Mouse (Mus musculus): ENCODE results near the gene Xbp1. TPM values are rescaled to one million over a fixed set of nuclear protein-coding genes. Genes with fewer than 3 reads are reported as not detected.

Xbp1 gene
- polyA plus RNA-seq, 1 experiment from 2014 or later: 189 TPM

DNA sequence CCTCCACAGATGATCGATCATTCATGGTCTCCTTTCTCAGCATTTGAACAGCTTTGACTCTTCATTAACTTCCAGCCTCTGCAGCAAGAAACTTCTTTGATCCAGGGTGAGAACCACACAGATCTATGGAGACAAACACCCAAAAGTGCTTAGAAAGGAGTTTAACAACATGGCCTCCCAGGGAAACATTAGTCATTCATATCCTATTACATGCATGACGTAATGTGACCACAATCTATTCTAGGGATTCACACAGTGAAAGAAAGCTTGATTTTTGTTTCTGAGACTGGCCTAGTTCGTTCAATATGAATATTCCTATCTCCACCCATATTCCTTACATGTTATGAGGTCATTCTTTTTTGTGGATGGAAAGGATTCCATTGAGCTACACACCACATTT lies 45.1 kb downstream of the Xbp1 start:
- Histone ChIP-seq H3K27me3 (no peaks in the 10 kb centered on the region), H3K4me3 (replicated peaks) (no peak overlapping the region), H3K4me2 (no peak overlapping the region), H3K9me3 (replicated peaks) (no peaks in the 10 kb centered on the region), H3K4me1 (no peaks in the 10 kb centered on the region), H3K27ac (no peak overlapping the region), H3K9ac (no peak overlapping the region), H3K36me3 (no peaks in the 10 kb centered on the region)
- ATAC-seq (replicated peaks; ENCODE audit: low FRiP score): no peak
- WGBS: 76% methylated on average over 3 of the region's 3 CpGs

DNA sequence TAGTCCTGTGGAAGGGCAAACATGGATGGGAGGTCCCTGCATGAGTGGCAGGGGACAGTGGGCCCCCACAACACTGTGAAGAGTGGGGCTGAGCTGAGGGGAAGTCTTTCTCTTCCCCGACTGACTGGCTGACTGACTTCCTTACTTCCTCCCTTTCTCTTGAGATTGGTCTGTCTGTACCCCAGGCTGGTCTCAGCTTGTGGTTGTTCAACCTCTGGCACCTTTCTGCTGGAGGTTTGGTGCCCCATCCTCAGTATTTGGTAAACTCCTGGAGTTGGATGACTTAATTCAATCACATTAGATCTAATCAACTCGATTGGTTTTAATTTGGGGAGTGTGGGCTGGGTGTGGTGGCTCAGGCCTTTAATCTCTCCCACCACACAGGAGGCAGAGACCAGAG lies 46.0 kb downstream of the Xbp1 start:
- no peak overlapping the region for H3K4me2 ChIP-seq
- no peak for ATAC-seq (replicated peaks; ENCODE audit: low FRiP score)
- no peak overlapping the region for H3K27ac ChIP-seq
- no peaks in the 10 kb centered on the region for H3K27me3 ChIP-seq
- H3K9me3 ChIP-seq (replicated peaks): no peaks in the 10 kb centered on the region
- no peak overlapping the region for H3K4me3 ChIP-seq (replicated peaks)
- WGBS: 64% methylated on average over 2 of the region's 2 CpGs
- H3K9ac ChIP-seq: no peak overlapping the region
- no peaks in the 10 kb centered on the region for H3K36me3 ChIP-seq
- no peaks in the 10 kb centered on the region for H3K4me1 ChIP-seq

DNA sequence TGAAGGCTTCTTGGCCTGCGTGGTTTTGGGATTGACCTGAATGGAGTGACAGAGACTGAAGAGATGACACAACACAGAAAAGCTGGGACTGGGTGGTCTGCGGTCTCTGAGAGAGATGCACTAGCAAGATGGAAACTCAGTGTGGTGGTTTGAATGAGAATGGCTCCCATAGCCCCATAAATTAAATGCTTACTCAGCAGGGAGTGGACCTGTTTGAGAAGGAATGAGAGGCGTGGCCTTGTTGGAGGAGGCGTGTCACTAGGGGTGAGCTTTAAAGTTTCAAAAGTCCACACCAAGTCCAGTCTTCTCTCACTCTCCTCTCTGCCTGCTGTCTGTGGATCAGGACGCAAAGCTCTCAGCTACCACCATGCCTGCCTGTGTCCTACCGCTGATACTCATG lies 47.2 kb downstream of the Xbp1 start:
- Histone ChIP-seq H3K4me2 (no peak overlapping the region), H3K27me3 (no peaks in the 10 kb centered on the region), H3K9me3 (replicated peaks) (no peaks in the 10 kb centered on the region), H3K9ac (no peak overlapping the region), H3K36me3 (no peaks in the 10 kb centered on the region), H3K4me1 (no peaks in the 10 kb centered on the region), H3K4me3 (replicated peaks) (no peak overlapping the region), H3K27ac (no peak overlapping the region)
- WGBS: 97% methylated on average over 6 of the region's 6 CpGs
- no peak for ATAC-seq (replicated peaks; ENCODE audit: low FRiP score)

- H3K9ac ChIP-seq: no peak overlapping the region
- no peaks in the 10 kb centered on the region for H3K27me3 ChIP-seq
- no peak overlapping the region for H3K4me2 ChIP-seq
- H3K27ac ChIP-seq: no peak overlapping the region
- WGBS: 86% methylated on average over 5 of the region's 5 CpGs
- H3K4me3 ChIP-seq (replicated peaks): no peak overlapping the region
- ATAC-seq (replicated peaks; ENCODE audit: low FRiP score): no peak
- H3K9me3 ChIP-seq (replicated peaks): no peaks in the 10 kb centered on the region
- no peaks in the 10 kb centered on the region for H3K36me3 ChIP-seq
- H3K4me1 ChIP-seq: no peaks in the 10 kb centered on the region
Observed at GRCm38 (mm10) chr11:5568082-5568481, 47.6 kb downstream of the Xbp1 start.

- no peaks in the 10 kb centered on the region for H3K27me3 ChIP-seq
- H3K4me2 ChIP-seq: no peak within 1 kb of the TSS
- no peaks in the 10 kb centered on the region for H3K9me3 ChIP-seq (replicated peaks)
- H3K9ac ChIP-seq: no peak within 1 kb of the TSS
- no peak for ATAC-seq (replicated peaks; ENCODE audit: low FRiP score)
- no peaks in the 10 kb centered on the region for H3K4me1 ChIP-seq
- H3K4me3 ChIP-seq (replicated peaks): no peak within 1 kb of the TSS
- H3K36me3 ChIP-seq: no peaks in the 10 kb centered on the region
- 85% methylated on average over 12 of the region's 12 CpGs for WGBS
- no peak within 1 kb of the TSS for H3K27ac ChIP-seq
Observed at GRCm38 (mm10) chr11:5569474-5569873, 49.0 kb downstream of the Xbp1 start, which contains the start of gene Ankrd36. Gene Ankrd36 (plus strand): TSS chr11:5569684.

GRCm38 (mm10) chr11:5571856-5572255 lies 51.4 kb downstream of the Xbp1 start:
- Histone ChIP-seq H3K36me3 (no peaks in the 10 kb centered on the region), H3K4me3 (replicated peaks) (no peak overlapping the region), H3K4me2 (no peak overlapping the region), H3K9ac (no peak overlapping the region), H3K9me3 (replicated peaks) (no peaks in the 10 kb centered on the region), H3K27me3 (no peaks in the 10 kb centered on the region), H3K27ac (no peak overlapping the region), H3K4me1 (no peaks in the 10 kb centered on the region)
- 90% methylated on average over 4 of the region's 4 CpGs for WGBS
- ATAC-seq (replicated peaks; ENCODE audit: low FRiP score): no peak

GRCm38 (mm10) chr11:5573821-5574220 lies 53.4 kb downstream of the Xbp1 start:
- H3K9ac ChIP-seq: no peak overlapping the region
- H3K4me3 ChIP-seq (replicated peaks): no peak overlapping the region
- no peaks in the 10 kb centered on the region for H3K27me3 ChIP-seq
- WGBS: 75% methylated on average over 2 of the region's 2 CpGs
- no peak for ATAC-seq (replicated peaks; ENCODE audit: low FRiP score)
- H3K9me3 ChIP-seq (replicated peaks): no peaks in the 10 kb centered on the region
- no peak overlapping the region for H3K4me2 ChIP-seq
- H3K4me1 ChIP-seq: no peaks in the 10 kb centered on the region
- H3K27ac ChIP-seq: no peak overlapping the region
- H3K36me3 ChIP-seq: no peaks in the 10 kb centered on the region

DNA sequence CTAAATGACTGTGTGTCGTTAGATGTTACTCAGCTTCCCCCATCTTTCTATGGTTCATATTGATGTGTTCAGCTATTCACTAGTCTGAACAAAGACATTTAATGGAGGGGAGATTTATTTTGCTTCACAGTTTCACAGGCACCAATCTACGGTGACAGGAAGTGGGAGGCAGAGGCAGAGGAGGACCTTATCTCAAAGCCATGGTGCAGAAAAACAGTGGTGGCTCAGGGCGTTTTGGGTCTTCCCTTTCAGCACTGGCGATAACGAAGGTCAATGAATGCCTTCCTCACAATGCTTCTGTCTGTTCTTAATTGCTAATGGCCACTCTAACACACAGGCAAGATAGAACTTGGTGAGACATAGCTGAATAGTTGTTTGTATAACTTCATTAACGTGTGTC lies 54.6 kb downstream of the Xbp1 start:
- no peak overlapping the region for H3K4me2 ChIP-seq
- no peaks in the 10 kb centered on the region for H3K9me3 ChIP-seq (replicated peaks)
- no peak overlapping the region for H3K27ac ChIP-seq
- 56% methylated on average over 6 of the region's 6 CpGs for WGBS
- H3K4me3 ChIP-seq (replicated peaks): no peak overlapping the region
- no peaks in the 10 kb centered on the region for H3K36me3 ChIP-seq
- ATAC-seq (replicated peaks; ENCODE audit: low FRiP score): no peak
- H3K27me3 ChIP-seq: no peaks in the 10 kb centered on the region
- no peaks in the 10 kb centered on the region for H3K4me1 ChIP-seq
- no peak overlapping the region for H3K9ac ChIP-seq

Other genes with a start within 250 kb of the Xbp1 start
- gene Znrf3, start 75.8 kb upstream of the Xbp1 start, polyA plus RNA-seq (2015; fragmentation: Nextera tagmentation; extraction: Ambion mirVana): 17.5 and 18.2 TPM in 2 replicates
- 18.8 and 19.7 TPM in 2 replicates for gene Ccdc117, start 21.5 kb downstream of the Xbp1 start, polyA plus RNA-seq (2015; fragmentation: Nextera tagmentation; extraction: Ambion mirVana)
- not detected in 2 replicates for gene Ankrd36, start 49.0 kb downstream of the Xbp1 start, polyA plus RNA-seq (2015; fragmentation: Nextera tagmentation; extraction: Ambion mirVana)
- gene Mrps24, start 195.0 kb downstream of the Xbp1 start, polyA plus RNA-seq (2015; fragmentation: Nextera tagmentation; extraction: Ambion mirVana): 192 and 202 TPM in 2 replicates
- gene Urgcp, start 241.7 kb downstream of the Xbp1 start, polyA plus RNA-seq (2015; fragmentation: Nextera tagmentation; extraction: Ambion mirVana): 22.3 and 23.3 TPM in 2 replicates

Measured in kidney, embryonic 15.5 days (tissue).